Mouse (Mus musculus) mouse embryonic stem cell (cell line): Measurements from ENCODE around the gene C8b.

ENCODE experiments used
- in situ Hi-C, 2 experiments: fragments of 300-500 bp; cut with MboI; formaldehyde crosslinking; loops; 1 replicate in 1 of 2; 3 replicates in 1 of 2; pipeline ENCODE4 v1.14.3; 2019 to 2020; ENCODE audit warnings: low sequenced_read_pairs in 2 of 2, low pct_unique_long_range_greater_than_20kb in 1 of 2, mixed read lengths in 1 of 2; ENCODE audit not compliant: unreplicated experiment in 1 of 2

The C8b gene

GRCm38 (mm10) chr4:104766065-104766464, at the start of gene C8b:
Gene C8b (plus strand): TSS chr4:104766317.
- in situ Hi-C loops, result no loop called here

- in situ Hi-C loops, result no loop called here
Observed at GRCm38 (mm10) chr4:104716506-104716905, 49.6 kb upstream of the C8b start.

GRCm38 (mm10) chr4:104718973-104719795, 46.9 kb upstream of the C8b start:
- in situ Hi-C loops, result no loop called here

GRCm38 (mm10) chr4:104723527-104724045, 42.5 kb upstream of the C8b start:
- in situ Hi-C loops, result no loop called here

GRCm38 (mm10) chr4:104724258-104724657, 41.9 kb upstream of the C8b start:
- in situ Hi-C loops, result no loop called here

- in situ Hi-C loops, result no loop called here
Observed at GRCm38 (mm10) chr4:104725673-104726072, 40.4 kb upstream of the C8b start.

- in situ Hi-C loops, result no loop called here
Observed at GRCm38 (mm10) chr4:104729185-104729584, 36.9 kb upstream of the C8b start.

- in situ Hi-C loops, result no loop called here
Observed at GRCm38 (mm10) chr4:104746500-104746899, 19.6 kb upstream of the C8b start.

GRCm38 (mm10) chr4:104754090-104754489, 12.0 kb upstream of the C8b start:
- in situ Hi-C loops, result no loop called here

GRCm38 (mm10) chr4:104760878-104761624, 5.1 kb upstream of the C8b start:
- in situ Hi-C loops, result no loop called here

- in situ Hi-C loops, result no loop called here
Observed at GRCm38 (mm10) chr4:104768190-104768589, 2.1 kb downstream of the C8b start.

- in situ Hi-C loops, result no loop called here
Observed at GRCm38 (mm10) chr4:104769602-104770001, 3.5 kb downstream of the C8b start.

GRCm38 (mm10) chr4:104770331-104770730, 4.2 kb downstream of the C8b start:
- in situ Hi-C loops, result no loop called here

GRCm38 (mm10) chr4:104775601-104776000, 9.5 kb downstream of the C8b start:
- in situ Hi-C loops, result no loop called here

- in situ Hi-C loops, result no loop called here
Observed at GRCm38 (mm10) chr4:104779460-104779859, 13.3 kb downstream of the C8b start.

- in situ Hi-C loops, result no loop called here
Observed at GRCm38 (mm10) chr4:104781441-104781840, 15.3 kb downstream of the C8b start.

- in situ Hi-C loops, result no loop called here
Observed at GRCm38 (mm10) chr4:104782346-104782745, 16.2 kb downstream of the C8b start.

GRCm38 (mm10) chr4:104792111-104792510, 26.0 kb downstream of the C8b start:
- in situ Hi-C loops, result no loop called here

- in situ Hi-C loops, result no loop called here
Observed at GRCm38 (mm10) chr4:104798951-104799350, 32.8 kb downstream of the C8b start.
